Mouse (Mus musculus) kidney, postnatal 10 days (tissue): ENCODE results near the gene Asb16.

Experiments used
- DNase-seq: peaks from one replicate; pipeline ENCODE4 v3.0.0; 2021; ENCODE audit warnings: mixed read lengths

Gene Asb16

DNA sequence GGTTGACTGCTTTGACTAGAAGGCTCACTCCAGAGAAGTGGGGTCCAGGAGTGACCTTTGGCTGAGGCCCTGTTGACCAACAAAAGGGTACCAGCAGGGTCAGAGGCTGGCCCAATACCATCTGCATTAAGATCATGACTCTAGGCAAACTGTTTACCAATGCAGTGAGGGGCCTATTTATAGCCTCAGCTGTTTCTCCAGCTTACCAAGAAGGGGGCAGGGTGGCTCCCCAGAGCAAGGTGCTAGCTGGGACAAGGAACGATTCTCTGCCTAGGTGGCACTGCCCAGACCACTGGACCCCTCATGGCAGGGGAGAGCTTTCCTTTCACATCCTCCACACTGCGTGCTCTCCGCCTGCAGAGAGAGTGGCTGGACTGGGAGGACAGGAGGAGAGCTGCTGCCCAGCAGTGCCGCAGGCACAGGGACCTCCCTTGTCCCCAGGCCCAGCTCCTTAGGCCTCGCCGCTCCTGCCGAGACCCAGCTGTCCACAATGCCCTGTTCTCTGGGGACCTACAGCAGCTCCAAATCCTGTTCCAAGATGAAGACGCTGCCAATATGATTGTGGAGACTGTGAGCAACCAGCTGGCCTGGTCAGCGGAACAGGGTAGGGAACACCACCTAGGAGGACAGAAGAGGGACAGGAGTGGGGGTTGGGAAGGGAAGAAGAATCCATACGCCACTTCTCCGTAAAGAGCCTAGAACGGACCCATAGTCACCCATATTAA is at the start of gene Asb16:
TSS of gene Asb16 (plus strand) at position 224 of the 725 bp plus-strand sequence.
- no peak for DNase-seq

DNA sequence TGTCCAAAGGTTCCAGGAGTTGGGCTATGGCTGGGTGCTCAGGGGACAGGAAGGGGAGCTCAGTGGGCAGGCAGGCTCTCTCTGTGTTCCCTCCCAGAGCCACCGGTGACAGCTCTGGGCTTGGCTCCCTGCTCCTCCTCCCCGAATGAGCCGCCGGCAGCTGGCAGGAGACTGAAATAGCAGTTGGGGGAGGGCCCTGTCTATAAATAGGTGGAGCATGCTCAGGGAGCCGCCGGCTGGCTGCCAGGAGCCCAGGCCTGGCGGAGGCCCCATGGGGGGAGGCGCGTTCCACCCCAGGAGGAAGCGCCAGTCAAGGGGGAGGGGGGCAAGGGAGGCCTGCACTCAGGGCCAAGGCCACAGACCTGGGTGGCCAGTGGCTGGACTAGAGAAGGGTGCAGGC is 49.8 kb upstream of the Asb16 start:
- peak; percentile 98 for DNase-seq

GRCm38 (mm10) chr11:102219247-102219993 is 49.1 kb upstream of the Asb16 start:
- peak; percentile 41 for DNase-seq

GRCm38 (mm10) chr11:102219994-102220346 is 48.6 kb upstream of the Asb16 start:
- DNase-seq: peak; percentile 61

GRCm38 (mm10) chr11:102220451-102220850 is 48.1 kb upstream of the Asb16 start:
- peak; percentile 24 for DNase-seq

- no peak for DNase-seq
Observed at GRCm38 (mm10) chr11:102221243-102221953, 47.1 kb upstream of the Asb16 start.

DNA sequence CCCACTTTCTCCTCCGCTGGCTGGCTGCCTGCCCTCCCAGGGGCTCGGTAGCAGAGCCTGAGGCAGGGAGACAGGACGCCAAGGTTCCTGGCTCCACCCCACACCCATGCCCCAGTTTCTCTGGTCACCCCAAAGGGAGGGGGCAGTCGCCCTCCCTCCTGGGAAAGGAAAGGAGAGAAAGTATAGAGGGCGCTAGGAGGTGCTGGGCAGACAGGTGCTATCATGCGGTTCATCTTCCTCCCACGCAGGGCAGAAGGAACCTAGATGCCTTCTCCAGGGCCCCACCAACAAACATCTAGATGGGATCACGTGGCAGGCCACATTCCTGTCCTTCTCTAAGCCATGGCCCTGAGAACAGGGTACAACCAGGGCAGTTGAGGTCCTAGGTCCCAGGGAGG is 46.6 kb upstream of the Asb16 start:
- DNase-seq: peak; percentile 40

GRCm38 (mm10) chr11:102223166-102223565 is 45.4 kb upstream of the Asb16 start:
- peak; percentile 80 for DNase-seq

DNA sequence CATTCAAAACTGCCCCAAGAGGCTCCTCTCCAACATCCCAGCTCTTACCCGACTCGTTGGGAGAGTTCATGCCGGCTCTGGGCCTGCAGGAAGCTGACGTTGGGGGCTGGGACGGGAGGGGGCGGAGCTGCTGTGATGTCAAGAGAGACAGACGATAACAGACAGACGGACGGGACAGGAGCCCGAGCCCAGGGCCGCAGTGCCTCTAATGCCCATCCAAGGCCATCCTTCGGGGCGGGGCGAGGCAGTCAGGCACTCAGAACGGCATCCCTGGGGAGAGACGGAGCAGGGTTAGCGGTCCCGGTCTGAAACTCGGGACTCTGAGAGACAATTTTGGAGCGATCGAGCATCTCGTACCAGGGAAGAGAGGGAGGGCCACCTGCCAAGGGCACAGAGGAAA is 43.9 kb upstream of the Asb16 start:
- peak; percentile 71 for DNase-seq

GRCm38 (mm10) chr11:102225221-102225620 is 43.3 kb upstream of the Asb16 start:
- no peak for DNase-seq

GRCm38 (mm10) chr11:102226067-102226978 is 42.2 kb upstream of the Asb16 start:
- DNase-seq: no peak

DNA sequence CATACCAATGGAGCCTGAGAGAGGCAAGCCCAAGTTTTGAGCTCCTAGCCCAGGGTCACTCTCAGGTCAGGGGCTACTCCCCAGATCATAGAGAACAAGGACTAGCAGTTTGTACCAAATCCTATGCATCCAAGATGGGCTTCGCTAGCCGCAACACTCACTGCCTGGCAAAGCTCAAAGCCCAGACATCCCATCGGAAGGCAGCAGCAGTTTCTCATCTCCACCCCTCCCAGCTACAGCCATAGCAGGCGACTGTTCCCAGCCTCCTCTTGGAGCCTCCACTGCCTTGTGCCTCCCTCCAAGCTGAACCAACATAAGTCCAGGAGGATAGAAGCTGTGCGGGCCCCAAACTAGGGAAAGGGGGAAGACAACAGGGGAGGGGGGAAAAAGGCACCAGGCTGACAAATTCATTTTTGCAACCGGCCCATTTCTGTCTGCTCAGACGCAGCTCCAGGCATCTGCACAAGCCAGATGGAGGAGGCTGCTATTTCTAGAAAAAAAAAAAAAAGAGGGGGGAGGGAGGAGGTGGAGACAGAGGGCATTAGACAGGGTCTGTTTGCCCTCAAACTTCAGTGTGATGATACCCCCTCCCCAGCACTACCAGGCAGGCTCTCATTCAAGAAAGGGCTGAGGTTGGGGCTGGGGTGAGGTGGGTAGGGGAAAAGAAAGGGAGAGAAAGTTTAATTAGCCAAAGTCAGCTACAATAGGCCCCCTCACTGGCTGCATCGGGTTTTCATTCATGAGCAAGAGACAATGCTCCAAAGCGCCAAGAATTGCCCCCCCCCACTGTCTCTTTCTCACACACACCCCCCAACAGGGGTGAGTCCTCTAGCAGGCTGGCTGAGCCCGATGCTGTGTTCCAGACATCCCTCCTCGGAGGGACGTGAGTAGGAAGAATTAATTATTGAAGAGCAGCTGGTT is 41.0 kb upstream of the Asb16 start:
- DNase-seq: no peak

GRCm38 (mm10) chr11:102228191-102228545 is 40.4 kb upstream of the Asb16 start:
- no peak for DNase-seq

GRCm38 (mm10) chr11:102228646-102229268 is 39.8 kb upstream of the Asb16 start:
- DNase-seq: no peak

DNA sequence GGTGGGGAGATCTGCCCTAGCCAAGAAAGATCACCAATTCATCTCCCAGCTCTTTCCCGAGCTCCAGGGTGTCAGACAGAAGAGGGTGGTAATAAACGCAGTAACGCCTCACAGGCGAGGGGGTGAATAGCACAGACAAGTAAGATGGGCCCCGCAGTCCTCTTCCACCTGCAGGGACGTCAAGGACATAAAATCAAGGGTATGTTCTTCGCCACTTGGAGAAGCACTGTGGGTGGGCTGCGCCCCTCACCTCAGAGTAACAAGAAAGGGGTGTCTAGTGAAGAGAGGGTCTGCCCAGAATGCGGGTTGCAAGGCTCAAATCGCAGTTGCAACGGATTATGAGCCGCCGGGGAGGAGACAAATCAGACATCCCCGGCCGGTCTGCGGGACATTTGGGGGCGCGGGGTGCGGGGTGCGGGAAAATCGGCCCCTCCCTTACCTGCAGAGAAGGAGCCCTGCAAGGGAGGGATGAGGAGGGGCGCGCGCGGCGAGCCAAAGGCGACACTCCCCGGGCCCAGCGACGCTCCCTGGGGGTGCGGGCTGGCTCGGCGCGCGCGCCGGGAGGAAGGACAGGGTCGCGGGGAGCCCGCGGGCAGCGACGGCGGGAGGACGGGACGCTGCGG is 39.1 kb upstream of the Asb16 start:
- DNase-seq: peak; percentile 50

- peak; percentile 99 for DNase-seq
Observed at GRCm38 (mm10) chr11:102230006-102230741, 38.4 kb upstream of the Asb16 start, which contains the start of gene Hdac5. Gene Hdac5, minus strand, starts transcription at chr11:102230166.

DNA sequence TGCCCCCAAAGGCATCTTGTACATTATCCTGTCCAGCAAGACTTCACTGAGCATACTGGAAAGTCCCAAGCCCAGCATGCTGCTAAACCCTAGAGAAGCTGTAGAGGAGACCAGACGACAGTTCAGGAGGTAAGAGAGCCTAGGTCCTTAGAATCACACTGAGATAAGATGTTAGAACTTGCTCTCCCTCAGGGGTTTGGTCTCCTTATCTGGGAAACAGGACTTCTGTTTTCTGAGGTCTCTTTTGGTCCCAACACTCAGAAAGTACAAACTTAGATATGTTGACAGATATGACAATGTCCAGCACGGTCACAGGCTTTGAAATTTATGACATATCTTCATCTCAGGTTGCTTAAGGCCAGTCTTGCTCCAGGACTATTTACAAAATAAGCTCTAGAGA is 32.5 kb upstream of the Asb16 start:
- no peak for DNase-seq

GRCm38 (mm10) chr11:102240636-102241035 is 27.9 kb upstream of the Asb16 start:
- no peak for DNase-seq

DNA sequence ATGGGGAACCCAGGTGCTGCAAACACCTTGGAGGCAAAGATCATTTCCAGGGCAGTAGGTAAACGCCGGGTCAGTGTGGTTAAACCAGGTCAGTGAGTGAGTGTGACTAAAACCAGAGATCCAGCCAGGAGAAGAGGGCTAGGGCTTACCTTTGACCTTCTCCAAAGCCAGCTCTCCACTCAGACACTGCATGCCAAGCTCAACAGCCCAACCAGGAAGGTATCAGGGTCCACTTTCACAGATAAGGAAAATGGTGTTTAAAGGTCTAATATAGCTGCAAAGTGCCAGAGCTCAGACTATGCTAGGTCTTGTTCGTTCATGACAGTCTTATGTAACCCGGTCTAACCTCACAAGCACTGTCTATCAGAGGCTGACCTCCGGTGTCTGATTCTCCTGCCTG is 27.3 kb upstream of the Asb16 start:
- no peak for DNase-seq

DNA sequence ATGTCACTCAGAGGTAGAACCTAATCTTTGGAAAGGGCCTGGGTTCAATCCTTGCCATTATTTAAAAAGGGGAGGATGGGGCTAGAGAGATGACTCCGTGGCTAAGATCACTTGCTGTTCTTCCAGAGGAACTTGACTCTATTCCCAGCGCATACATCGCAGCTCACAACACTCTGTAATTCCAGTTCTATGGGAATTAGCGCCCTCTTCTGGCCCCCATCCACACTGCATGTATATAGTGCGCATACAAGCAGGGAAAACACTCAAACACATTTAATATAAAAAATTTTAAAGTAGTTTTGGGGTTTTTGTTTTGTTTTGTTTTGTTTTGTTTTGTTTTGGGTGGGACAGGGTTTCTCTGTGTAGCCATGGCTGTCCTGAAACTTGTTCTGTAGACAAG is 26.7 kb upstream of the Asb16 start:
- DNase-seq: no peak
